Mouse (Mus musculus) left cerebral cortex, postnatal 10 days (tissue): ENCODE measurements around the gene Rasgrp2. TPM values are rescaled to one million over a fixed set of nuclear protein-coding genes. Genes with fewer than 3 reads are reported as not detected.

Source experiments
- DNase-seq, 2 experiments: peaks; one replicate each; pipeline ENCODE4 v3.0.0; 2021 to 2022; ENCODE audit warnings: low spot score in 2 of 2, mixed read lengths in 1 of 2; ENCODE audit errors: extremely low spot score in 1 of 2
- intact Hi-C: fragments of 180-260 bp; cut with DNase I; formaldehyde crosslinking; loops from one replicate; pipeline ENCODE4 v1.15.1; 2025
- total RNA-seq, 2 experiments: library from RNA; stranded (reverse); gene quantifications; 2 replicates each; pipeline ENCODE4 v1.2.3; 2021

The Rasgrp2 gene
- total RNA-seq, 2 experiments from 2014 or later: 179 to 190 TPM

DNA sequence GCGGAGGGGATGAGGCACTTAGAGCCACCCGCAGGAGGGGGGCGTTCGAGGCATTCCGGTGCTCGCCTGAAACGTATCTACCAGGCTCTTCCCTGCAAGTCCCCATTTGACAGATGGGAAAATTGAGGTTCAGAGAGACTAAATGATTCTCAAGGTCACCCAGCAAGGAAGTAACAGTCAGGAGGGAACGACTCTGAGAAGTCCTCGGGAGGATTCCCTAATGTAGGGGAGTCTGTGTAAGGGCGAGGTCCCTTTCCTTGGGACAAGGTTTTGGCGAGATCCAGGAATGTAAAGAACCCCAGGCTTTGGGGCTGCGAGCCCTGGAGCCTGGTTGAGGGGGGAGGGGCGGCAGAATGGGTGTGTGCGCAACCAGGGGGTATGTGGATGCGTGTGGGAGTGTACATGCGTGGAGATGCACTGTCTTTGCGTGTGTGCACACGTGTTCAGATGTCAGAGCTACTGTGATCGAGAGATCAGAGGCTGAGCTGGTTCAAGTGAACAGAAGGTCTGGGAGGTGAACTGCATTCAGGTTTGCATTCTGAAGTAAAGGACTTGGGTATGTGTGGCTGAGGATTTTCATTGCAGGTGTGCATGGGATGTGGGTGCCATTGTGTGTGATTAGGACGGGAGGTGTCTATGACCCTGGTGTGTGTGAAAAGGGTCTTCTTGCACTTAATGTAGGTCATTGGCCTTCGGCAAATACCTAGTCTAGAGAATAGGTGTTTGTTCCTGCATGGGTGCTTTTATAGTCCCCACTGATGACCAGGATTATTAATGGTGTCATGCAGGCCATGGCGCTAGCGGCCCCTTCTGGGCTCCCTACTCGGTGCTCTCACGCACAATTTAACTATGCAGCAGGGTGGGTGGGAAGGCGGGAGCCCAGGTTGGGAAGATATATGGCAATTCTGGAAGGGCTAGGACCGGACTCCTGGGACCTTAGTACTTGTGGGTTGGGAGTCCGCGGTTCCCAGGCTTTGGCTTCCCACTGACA is 1.3 kb downstream of the Rasgrp2 start:
- intact Hi-C loops: no loop called here
- DNase-seq: no peak

DNA sequence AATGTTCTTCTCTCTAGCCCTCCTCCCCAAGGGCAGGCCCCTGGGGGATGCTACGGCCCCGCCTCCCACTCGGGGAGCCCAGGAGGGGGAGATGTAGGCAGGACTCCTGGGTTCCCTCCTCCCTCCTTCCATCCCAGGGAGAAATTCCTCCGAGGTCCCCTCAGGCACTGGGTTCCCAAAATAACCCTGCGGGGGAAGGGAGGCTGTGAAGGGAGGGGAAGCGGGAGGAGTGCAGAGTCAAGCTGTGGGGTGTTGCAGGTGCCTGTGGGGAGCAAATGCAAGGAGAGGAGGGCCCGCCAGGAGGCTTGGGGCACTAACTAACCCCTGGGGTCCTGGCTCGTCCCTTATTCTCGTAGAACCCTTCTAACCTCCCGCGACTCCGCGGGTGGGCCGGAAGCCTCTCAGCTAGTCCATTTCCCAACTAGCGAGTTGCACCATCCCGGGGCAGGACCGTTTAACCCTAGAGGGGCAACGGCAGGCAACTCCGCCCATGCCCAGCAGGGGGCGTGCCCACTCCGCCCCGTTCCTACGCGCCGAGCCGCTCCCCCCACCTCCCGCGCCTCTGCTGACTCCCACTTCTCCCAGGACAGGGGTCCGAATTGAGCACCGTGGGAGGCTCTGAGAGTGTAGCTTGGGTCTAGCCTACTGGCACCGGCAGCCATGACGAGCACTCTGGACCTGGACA is 2.1 kb downstream of the Rasgrp2 start:
- intact Hi-C loops: no loop called here
- peak in 1 of 2 experiments; percentile 89 for DNase-seq

DNA sequence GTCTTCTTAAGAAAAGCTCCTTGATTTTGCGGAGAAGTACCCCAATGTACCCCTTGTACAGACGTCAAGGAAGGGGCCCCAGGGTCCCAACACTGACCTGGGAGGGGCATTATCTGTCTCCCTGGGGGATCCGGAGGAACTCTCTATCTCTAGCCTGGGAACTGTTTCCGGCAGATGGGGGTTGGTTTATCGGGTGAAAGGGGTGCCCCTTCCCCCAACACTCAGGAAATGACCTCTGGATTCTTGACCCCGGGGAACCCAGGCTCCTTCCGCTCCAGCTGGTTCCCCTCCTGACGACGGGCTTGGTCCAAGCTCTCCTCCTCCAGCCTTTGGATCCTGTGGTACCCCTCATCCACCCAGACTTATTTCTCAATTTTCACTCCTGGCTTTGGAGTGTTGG is 2.8 kb downstream of the Rasgrp2 start:
- DNase-seq: peak in 1 of 2 experiments; percentile 72
- intact Hi-C loops: no loop called here

DNA sequence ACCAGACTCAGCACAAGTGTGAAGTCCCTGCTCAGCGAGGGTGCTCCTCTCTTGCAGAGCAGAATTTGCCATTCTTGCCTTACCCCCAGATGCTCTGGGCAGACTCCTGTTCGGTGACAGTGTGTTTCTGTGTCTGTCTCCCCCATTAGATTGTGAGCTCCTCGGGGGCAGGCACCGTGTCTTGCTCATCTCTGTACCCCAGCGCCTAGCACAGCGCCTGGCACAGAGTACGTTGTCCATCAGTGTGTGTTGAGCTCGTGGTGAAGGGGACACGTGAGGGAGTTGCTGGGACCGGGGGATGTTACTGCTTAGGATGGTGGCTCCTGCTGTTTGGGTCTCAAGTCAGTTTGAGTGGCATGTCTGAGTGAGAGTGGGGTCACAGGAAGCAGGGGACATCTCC is 4.7 kb downstream of the Rasgrp2 start:
- intact Hi-C loops: no loop called here
- DNase-seq: no peak

DNA sequence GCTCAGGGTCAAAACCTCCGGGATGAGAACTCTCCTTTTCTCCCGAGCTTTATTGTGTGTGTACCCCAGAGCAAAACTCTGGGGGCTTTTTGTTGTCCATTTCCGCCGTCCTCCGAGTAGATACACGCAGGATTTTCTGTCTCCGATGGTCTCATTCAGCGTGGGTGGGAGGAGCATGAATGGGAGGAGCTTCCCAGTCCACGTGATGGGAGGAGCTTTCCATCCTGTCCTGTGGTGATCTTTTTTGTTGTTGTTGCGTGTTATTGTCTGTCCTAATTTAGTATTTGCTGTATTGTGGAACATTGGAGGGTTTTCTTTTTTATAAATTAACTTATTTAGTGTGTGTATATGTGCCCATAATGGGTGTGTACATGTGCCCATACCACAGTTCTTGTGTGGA is 6.3 kb downstream of the Rasgrp2 start:
- intact Hi-C loops: no loop called here
- DNase-seq: no peak

DNA sequence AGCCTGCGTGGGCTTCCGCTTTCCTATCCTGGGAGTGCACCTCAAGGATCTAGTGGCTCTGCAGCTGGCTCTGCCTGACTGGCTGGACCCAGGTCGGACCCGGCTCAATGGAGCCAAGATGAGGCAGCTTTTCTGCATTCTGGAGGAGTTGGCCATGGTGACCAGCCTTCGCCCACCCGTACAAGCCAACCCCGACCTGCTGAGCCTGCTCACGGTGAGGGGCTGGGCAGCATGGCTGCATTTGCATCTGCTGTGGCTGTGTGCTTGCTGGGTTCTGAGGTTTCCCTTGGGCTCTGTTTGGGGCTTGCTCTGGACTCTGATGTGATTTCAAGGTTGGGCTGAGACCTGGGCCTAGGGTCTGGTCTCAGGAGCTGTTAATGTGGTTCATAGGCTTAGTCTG is 8.0 kb downstream of the Rasgrp2 start:
- no peak for DNase-seq
- intact Hi-C loops: no loop called here

DNA sequence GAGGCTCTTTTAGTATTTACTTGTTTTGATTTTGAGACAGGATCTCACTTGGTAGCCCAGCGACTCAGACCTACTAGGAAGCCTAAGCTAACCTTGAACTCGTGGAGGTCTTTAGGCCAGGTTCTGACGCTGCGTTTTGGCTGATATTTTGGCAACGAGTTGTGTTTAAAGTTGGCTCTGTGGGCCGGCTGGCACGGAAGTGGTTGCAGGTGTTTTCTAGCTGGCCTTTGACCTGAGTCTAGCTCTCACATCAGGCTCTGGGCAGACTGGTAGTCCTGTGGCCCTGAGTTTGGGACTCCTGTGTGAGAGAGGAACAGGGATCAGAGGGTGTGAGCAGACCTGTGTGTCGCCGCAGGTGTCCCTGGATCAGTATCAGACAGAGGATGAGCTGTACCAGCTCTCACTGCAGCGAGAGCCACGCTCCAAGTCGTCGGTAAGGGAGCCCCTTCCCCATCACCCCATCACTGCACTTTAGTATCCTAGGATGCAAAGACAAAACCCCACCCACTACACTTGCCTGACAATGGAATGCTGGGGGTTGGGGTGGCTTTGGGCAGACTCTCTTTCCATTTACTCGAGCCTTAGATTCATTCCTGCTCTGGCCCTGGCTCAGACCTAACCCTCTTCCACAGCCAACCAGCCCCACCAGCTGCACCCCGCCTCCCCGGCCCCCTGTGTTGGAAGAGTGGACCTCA is 8.8 kb downstream of the Rasgrp2 start:
- DNase-seq: no peak
- intact Hi-C loops: no loop called here

DNA sequence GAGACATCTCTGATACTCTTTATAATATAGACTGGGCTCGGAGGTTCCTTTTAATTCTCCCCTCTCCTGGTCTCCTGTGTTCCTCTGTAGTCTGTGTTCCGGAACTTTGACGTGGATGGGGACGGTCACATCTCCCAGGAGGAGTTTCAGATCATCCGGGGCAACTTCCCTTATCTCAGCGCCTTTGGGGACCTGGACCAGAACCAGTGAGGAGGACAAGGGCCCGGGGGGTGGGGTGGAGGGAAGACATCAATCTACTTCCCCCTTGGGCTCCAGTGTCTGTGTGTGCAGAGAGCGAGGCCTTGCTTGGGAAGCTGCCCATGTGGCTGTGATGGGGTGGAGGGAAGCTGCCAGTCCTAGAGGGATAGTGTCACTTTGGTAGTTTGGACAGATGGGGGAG is 9.6 kb downstream of the Rasgrp2 start:
- DNase-seq: peak in 1 of 2 experiments; percentile 31
- intact Hi-C loops: no loop called here

DNA sequence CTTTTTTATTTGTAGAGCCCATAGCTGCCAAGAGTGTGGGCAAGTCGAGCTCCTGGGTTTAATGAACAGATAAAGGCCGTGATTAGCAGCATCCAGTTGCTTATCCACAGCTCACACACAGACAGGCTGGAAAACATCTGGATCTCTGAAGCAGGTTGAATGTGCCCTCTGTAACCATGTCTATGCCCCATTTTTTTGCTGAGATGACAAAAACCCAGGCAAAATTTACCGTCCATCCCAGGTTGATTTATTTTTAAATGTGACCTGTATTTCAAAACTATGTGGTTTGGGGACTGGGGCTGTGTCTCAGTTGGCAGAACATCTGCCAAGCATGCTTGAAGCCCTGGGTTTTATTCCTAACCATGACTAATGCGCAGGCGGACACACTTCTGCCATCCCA is 10.0 kb downstream of the Rasgrp2 start:
- intact Hi-C loops: no loop called here
- no peak for DNase-seq

DNA sequence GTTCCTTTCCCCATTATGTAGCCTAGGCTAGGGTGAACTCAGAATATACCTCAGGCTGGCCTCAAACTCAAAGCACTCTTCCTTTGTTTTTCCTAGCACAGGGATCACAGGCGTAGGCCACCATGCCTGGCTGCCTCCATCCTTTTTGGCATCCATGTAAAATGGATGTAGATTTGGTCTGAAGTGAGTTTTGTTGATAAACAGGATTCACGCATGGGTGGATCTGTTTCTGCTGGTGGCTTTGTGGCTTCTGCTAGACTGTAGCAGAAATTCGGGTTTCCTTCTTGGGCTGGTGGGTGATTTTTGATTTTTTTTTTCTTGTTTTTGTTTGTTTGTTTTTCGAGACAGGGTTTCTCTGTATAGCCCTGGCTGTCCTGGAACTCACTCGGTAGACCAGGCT is 10.8 kb downstream of the Rasgrp2 start:
- no peak for DNase-seq
- intact Hi-C loops: no loop called here

DNA sequence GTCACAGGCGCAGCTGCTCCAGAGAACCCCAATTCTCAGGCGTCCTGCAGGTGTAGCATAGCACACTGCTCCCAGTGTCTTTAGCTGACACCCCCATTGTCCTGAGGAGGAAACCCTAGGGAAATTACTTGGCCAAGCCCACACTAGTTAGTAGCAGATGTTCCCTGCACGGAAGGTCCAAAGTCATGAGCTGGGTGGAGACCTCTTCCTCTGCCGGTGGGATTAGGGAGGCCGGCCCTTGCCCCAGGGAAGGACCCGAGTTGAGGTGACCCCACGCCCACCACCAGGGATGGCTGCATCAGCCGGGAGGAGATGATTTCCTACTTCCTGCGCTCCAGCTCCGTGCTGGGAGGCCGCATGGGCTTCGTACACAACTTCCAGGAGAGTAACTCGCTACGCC is 13.7 kb downstream of the Rasgrp2 start:
- DNase-seq: no peak
- intact Hi-C loops: no loop called here

DNA sequence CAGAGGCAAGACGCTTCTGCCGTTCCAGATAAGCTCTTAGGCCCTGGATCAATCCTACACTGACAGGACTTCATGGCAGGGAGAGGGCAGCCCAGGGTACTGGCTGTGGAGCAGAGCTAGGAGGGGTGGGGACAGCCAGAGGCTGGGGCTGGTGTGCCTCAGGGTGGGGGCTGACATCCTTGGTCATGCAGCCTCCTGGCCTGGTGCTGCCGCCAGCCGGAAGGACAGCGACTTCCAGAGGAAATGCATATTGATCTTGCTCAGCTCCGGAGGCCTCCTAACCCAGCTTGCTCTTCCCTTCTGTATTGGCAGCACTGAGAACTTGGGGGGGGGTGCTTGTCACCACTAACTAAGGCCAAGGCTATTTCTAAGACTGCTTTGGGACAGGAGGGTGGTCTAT is 16.3 kb downstream of the Rasgrp2 start:
- peak in 1 of 2 experiments; percentile 37 for DNase-seq
- intact Hi-C loops: loop anchor here (5.0 kb wide), 1 partner anchor 37 kb away; no protein-coding TSS in a partner anchor

DNA sequence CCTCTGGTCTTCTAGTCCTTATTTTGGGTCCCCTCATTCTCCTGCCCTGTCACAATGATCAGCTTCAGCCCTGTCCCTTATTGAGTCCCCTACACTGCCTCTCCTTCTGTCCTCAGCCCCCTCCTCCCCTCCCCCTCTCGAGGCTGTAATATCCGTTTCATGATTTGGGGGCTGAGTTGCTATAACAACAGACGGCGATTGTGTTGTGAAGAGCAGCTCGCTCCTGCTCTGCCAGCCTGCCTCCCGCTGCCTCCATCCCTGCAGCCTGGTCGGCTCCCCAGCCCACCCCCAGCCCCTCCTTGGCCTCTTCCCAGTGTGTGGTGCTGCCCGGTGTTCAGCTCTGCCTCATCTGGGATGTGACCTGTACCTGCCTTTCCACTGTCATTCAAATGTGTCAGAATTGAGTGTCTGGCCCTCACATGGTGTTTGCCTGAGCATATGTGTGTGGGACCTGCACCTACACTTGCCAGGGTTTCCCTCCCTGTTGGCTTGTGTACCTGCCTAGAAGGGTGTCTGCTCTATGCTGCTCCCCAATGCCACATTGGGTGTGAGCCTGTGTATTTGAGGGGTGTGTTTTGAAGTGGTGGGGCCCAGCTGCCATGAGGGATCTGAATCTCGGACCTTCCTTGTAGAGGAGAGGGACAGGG is 17.1 kb downstream of the Rasgrp2 start:
- intact Hi-C loops: loop anchor here (5.0 kb wide), 1 partner anchor 36 kb away; no protein-coding TSS in a partner anchor
- DNase-seq: peak in 1 of 2 experiments; percentile 69

DNA sequence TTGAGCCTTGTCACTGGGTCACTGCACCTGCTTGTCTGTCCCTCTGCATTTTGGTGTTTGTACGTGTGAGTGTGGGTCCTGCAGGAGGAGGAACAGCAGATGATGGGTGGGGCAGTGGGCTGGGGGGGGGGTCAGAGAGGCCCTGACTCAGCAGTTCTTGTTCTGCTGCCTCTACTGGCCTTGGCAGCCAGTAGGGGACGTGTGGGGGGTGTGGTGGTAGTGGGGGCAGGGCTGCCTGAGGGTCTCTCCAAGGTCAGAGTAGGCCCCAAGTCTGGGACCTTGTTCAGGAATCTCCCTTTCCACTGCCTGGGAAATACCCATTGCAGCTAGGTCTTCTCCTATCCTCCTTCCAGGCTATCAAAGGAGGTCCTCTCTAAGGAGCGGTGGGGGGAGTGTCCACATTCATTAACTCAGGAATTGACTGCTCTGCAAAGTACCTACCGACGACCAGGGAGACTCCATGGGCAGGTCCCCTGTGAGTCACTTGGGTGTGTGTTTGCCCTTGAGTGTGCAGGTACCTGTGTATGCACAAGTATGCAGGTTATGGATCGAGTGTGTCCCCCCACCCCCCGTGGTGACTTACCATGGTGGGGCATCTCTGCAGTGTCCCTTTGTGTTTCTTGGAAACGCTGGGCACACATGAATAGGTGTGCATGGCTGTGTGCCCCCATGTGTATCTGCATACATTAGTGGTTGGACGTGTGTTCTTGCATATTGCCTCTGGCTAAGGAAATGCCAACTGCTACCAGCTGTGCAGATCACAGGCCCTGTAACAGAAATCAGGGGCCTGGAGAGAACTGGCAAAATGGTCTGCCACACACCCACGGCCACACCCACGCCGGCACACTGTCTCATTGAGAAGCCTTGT is 18.0 kb downstream of the Rasgrp2 start:
- intact Hi-C loops: loop anchor here (5.0 kb wide), 1 partner anchor 35 kb away; no protein-coding TSS in a partner anchor

DNA sequence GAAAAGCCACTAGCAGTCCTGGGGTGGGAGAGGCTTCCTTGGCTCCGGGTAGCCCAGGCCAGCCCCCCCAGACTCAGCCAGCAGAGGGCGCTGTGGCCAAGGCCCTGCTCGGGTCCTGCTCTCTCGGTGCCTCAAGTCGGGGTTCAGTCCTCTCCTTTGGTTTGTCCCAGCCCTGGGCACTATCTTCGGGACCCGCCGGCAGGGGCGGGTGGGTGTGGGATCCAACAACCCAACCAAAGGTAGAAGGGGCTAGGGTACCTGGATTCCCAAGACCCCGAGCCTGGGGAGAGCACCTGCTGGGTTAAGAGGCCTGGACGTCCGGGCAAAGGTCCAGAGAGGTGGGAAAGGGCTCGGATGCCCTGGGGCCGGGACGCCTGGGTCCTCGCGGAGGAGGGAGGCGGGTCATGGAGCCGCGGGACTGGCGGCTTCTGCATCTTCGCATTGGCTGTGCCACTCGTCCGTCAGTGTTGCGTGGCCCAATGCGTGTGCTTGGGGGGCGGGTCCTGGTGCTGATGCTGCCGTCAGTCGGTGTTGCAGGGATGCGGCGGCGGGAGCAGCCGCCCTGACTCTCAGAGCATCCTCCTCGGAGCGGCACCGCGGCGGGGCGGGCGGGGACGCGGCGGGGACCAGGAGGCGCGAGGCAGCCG is 19.2 kb downstream of the Rasgrp2 start, which contains the start of gene Nrxn2:
Gene Nrxn2 (plus strand): TSS at position 499 of the 647 bp plus-strand sequence.
- DNase-seq: peak; percentile 93 to 94
- intact Hi-C loops: loop anchor here (5.0 kb wide), 1 partner anchor 34 kb away; no protein-coding TSS in a partner anchor

More for the DNA sequence above, 18.0 kb downstream of the Rasgrp2 start:
- DNase-seq: peak in 1 of 2 experiments; percentile 35

DNA sequence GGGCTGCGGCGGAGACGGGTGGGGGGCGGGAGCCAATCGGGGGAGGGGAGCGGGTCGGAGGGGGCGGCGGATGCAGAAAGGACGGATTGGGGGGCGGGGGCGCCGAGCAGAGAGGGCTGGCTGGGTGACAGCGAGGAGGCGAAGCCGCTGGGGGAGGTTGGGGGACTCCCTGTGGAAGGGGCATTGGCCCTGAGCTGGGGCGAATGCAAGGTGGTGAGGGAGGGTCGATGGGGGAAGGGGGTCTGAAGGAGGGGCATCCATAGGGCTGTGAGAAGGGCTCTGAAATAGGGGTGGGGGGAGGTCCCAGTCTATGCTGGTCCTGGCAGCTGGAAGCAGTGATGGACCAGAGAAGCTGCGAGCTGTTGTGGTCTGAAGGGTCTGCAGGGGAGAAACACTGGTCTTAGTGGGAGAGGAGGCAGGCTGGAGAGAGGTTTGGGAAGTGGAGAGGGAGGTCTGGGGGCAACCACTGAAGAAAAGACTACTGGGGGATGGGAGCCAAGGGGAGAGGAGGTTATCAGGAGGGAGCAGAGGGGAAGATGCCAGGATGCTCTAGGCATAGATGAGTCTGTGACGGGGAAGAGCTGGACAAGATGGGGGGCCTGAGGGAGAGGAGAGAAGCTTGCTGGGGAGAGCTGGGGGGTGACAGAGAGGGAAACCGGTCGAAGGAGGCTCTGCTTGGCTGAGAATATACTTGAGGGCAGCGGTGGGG is 20.0 kb downstream of the Rasgrp2 start:
- intact Hi-C loops: loop anchor here (5.0 kb wide), 1 partner anchor 33 kb away; no protein-coding TSS in a partner anchor
- DNase-seq: peak in 1 of 2 experiments; percentile 76
